Mouse (Mus musculus): ENCODE results near the gene Slc25a45. TPM values are rescaled to one million over a fixed set of nuclear protein-coding genes. Genes with fewer than 3 reads are reported as not detected.

Gene Slc25a45
- total RNA-seq, 2 experiments from 2014 or later: 4.9 to 19.0 TPM

DNA sequence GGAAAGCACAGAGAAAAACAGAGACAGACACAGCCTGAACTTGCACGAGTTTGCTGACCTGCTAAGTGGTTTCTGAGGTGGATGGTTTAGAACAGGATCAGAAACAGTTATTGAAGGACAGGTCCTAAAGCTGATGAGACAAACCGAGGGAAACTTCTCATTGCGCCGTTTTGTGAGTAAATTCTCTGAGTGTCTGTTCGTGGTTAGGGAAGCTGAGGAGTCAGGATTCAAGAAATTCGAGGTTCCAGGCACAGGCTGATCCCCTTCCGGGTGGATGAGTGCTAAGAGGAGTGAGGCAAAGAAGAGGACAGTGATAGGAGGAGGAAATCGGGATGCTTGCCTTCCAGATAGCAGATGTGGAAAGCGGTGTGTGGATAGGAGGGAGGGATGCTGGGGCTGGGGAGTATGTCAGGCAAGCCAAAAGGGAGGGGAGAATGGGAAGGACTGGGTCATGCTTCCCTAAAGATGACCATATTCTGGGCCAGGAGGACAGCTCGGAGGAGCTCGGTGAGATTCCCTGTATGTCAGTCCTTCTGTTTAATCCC, 47.8 kb downstream of the Slc25a45 start:
- DNase-seq (ENCODE audit: low spot score in 2 of 2): no peak

DNA sequence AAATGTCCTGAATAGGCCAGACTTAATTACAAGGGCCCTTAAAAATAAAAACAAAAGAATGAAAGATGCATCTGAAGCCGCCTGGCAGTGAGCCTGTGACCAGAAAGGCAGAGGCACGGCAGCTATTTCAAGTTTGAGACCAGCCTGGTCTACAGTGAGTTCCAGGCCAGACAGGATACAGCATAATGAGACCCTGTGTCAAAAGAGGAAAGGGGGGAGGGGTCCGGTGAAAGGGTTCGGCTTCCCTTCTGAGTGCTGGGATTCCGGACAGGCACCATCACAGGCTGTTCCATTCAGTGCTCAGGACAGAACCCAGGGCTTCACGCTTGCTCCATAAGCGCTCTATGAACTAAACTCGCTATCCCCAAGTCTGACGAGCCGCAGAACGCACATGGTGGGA, 49.4 kb downstream of the Slc25a45 start:
- DNase-seq (ENCODE audit: low spot score in 2 of 2): no peak

DNA sequence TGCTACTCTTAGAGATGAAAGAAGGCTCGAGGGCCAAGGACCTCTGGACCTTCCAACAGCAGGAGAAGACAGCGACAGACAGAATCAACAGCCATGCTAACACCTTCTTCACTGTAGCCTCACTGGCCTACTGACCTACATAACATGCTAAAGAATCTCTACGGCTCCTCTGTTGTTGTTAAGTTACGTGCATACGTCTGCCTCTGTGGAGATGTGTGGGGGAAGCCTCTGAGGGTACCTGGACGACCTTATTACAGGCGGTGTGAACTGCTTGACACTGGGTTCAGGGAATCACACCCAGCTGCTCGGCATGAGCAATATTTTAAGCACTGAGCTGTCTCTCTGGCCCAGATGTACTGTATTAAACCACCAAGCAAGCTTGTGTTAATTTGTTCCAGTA, 49.9 kb downstream of the Slc25a45 start:
- no peak for DNase-seq (ENCODE audit: low spot score in 2 of 2)

DNA sequence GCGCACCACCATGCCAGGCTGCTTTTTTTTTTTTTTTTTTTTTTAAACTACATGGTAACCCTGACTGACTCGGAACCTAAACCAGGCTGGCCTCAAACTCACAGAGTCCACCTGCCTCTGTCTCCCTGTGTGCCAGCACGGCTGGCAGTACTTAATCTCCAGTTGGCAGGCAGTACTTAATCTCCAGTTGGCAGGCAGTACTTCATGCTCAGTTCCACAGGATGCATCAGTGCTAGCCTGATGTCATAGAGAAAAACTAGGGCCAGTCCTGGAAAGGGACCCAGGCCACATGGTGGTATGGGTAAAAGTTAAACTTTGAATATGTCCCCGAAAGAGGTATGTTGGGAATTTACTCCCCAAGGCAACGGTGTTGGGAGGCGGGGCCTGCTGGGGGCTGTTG, 50.5 kb downstream of the Slc25a45 start:
- no peak for DNase-seq (ENCODE audit: low spot score in 2 of 2)

DNA sequence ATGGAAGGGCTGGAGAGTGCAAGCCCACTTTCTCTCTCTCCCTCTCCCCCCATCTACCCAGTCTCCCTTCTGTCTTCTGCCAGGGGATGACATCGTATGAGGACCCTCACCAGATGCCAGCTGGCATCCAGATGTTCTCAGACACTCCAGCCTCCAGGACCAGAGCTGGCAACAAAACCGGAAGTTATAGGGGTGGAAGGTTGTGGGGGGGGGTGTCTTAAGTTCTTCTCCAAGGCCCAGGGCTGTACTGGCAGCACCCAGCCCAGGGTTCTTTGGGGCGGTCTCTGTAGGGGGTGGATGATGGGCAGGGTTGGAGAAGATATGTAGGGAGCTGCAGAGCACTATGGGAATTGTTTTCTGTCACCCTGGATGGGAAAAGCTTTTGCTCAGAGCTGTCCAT, 50.9 kb downstream of the Slc25a45 start:
- DNase-seq (ENCODE audit: low spot score in 2 of 2): no peak

DNA sequence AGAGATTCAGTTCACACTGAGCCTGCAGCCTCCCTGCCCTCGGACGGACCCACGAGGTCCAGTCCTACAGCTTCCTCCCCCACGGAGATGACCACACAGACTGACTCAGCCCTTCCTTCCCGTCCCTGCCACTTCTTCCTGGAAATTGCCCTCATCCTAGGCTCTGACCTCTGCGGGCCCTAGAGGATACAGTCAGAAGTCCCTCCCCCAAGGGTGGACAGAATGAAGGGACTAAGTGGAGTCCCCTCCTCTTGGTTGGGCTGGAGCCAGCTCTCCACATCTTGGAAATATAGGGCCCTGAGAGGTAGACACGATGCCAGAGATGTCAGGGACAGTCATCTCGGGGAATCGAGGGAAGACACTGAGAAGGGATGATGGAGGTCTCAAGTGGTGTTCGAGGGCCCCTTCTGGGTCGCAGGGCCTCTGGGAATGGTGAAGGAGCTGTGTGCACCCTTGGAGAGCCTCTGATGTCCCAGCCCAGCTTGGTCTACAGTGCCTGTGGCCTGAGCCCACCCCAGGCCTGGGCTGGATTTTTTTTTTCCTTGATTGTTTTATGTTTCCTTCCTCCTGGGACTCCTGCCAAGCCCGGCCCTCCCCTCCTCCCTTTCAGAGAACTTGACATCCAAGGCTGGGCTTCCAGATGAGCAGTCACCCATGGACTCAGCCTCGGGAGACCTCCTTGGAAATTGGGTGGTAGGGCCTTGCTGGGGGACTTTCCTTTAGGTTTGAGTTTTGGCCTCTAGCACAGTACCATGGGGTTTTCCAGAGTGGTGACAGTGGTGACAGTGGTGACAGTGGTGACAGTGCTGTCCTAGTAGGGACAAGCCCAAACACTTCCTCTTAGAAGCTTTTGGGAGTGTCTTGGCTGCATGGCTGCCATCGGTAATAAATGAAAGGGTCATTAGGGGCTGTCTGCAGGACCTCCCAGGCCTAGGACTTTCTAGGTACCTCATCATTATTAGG, 52.3 kb downstream of the Slc25a45 start:
- DNase-seq (ENCODE audit: low spot score in 2 of 2): peak in 1 of 2 experiments; percentile 60

- DNase-seq (ENCODE audit: low spot score in 2 of 2): peak in 1 of 2 experiments; percentile 37
Measured at GRCm38 (mm10) chr19:5935266-5935665, 57.7 kb downstream of the Slc25a45 start.

Other genes with a start within 250 kb of the Slc25a45 start
- gene Rela, start 240.3 kb upstream of the Slc25a45 start, total RNA-seq (2021): 10 to 100 TPM; 79.6 to 90.2 TPM
- gene Sipa1, start 214.1 kb upstream of the Slc25a45 start, total RNA-seq (2021): 10 to 100 TPM; 41.1 to 45.6 TPM
- 10 to 100 TPM; 36.9 to 45.8 TPM for gene Map3k11, start 189.1 kb upstream of the Slc25a45 start, total RNA-seq (2021)
- gene Pcnx3, start 188.9 kb upstream of the Slc25a45 start, total RNA-seq (2021): 100 to 1,000 TPM in 1 of 2 experiments, 10 to 100 TPM in 1; 84.6 to 103 TPM
- not detected for gene Kcnk7, start 173.4 kb upstream of the Slc25a45 start, total RNA-seq (2021)
- gene Ehbp1l1, start 151.5 kb upstream of the Slc25a45 start, total RNA-seq (2021): 10 to 100 TPM; 33.5 to 45.6 TPM
- 10 to 100 TPM; 42.9 to 61.5 TPM for gene Fam89b, start 148.2 kb upstream of the Slc25a45 start, total RNA-seq (2021)
- gene Ltbp3, start 136.9 kb upstream of the Slc25a45 start, total RNA-seq (2021): 100 to 1,000 TPM; 241 to 252 TPM
- 100 to 1,000 TPM in 1 of 2 experiments, 10 to 100 TPM in 1; 92.3 to 105 TPM for gene Scyl1, start 106.4 kb upstream of the Slc25a45 start, total RNA-seq (2021)
- 10 to 100 TPM; 21.1 to 42.8 TPM for gene Frmd8, start 2.5 kb upstream of the Slc25a45 start, total RNA-seq (2021)
- gene Tigd3, start 16.3 kb downstream of the Slc25a45 start, total RNA-seq (2021): 1 to 10 TPM in 1 of 2 experiments, under 1 TPM in 1; 0.90 to 1.1 TPM
- gene Dpf2, start 35.2 kb downstream of the Slc25a45 start, total RNA-seq (2021): 100 to 1,000 TPM; 111 to 129 TPM
- 1 to 10 TPM; 5.2 to 8.0 TPM for gene Cdc42ep2, start 47.0 kb downstream of the Slc25a45 start, total RNA-seq (2021)
- 10 to 100 TPM; 15.5 to 16.8 TPM for gene Pola2, start 86.4 kb downstream of the Slc25a45 start, total RNA-seq (2021)
- not detected for gene Slc22a20, start 108.3 kb downstream of the Slc25a45 start, total RNA-seq (2021)
- gene Capn1, start 138.1 kb downstream of the Slc25a45 start, total RNA-seq (2021): 10 to 100 TPM; 31.6 to 35.5 TPM
- 10 to 100 TPM; 49.7 to 71.3 TPM for gene Syvn1, start 168.8 kb downstream of the Slc25a45 start, total RNA-seq (2021)
- gene Mrpl49, start 180.0 kb downstream of the Slc25a45 start, total RNA-seq (2021): 10 to 100 TPM; 53.3 to 59.7 TPM
- gene Fau, start 180.0 kb downstream of the Slc25a45 start, total RNA-seq (2021): 1,000 to 10,000 TPM; 1,067 to 1,157 TPM
- 10 to 100 TPM; 29.1 to 32.9 TPM for gene Znhit2, start 183.4 kb downstream of the Slc25a45 start, total RNA-seq (2021)
- gene Tm7sf2, start 190.6 kb downstream of the Slc25a45 start, total RNA-seq (2021): 10 to 100 TPM; 19.7 to 36.7 TPM
- 10 to 100 TPM; 51.6 to 58.8 TPM for gene Vps51, start 199.4 kb downstream of the Slc25a45 start, total RNA-seq (2021)
- gene Tmem262, start 202.2 kb downstream of the Slc25a45 start, total RNA-seq (2021): not detected
- gene Gm28374, start 204.4 kb downstream of the Slc25a45 start, total RNA-seq (2021): not detected
- 10 to 100 TPM; 29.8 to 34.1 TPM for gene Zfpl1, start 207.1 kb downstream of the Slc25a45 start, total RNA-seq (2021)
- gene Cdca5, start 207.2 kb downstream of the Slc25a45 start, total RNA-seq (2021): under 1 TPM; 0.58 to 0.60 TPM
- not detected for gene AC131692.1, start 216.6 kb downstream of the Slc25a45 start, total RNA-seq (2021)
- gene Naaladl1, start 228.0 kb downstream of the Slc25a45 start, total RNA-seq (2021): not detected
- gene Sac3d1, start 240.8 kb downstream of the Slc25a45 start, total RNA-seq (2021): 10 to 100 TPM; 12.9 to 17.2 TPM

Data from adrenal gland, adult 18-20 months (tissue).